Mouse (Mus musculus) embryonic facial prominence, embryonic 10.5 days (tissue): ENCODE measurements at regions not wholly inside any gene's neighbourhood (a gene's known extent, or its start where the extent isn't known, plus 50 kb on each side); places are given as distances from the start of the nearest gene placed in this dataset.

Experiments
- DNase-seq: peaks from one replicate; pipeline ENCODE4 v3.0.0-alpha.2; 2017; ENCODE audit warnings: low spot score
- H3K27ac ChIP-seq: fragments of 300-500 bp; sonication (generic); replicated peaks from 2 replicates; pipeline ENCODE4 v1.5.1; 2016; ENCODE audit warnings: mild to moderate bottlenecking
- H3K27me3 ChIP-seq: fragments of 300-500 bp; sonication (generic); replicated peaks from 2 replicates; pipeline ENCODE4 v1.6.1; 2016; ENCODE audit warnings: low read depth, mild to moderate bottlenecking; ENCODE audit not compliant: poor library complexity, severe bottlenecking
- H3K36me3 ChIP-seq: fragments of 300-500 bp; sonication (generic); replicated peaks from 2 replicates; pipeline ENCODE4 v1.6.1; 2016; ENCODE audit warnings: mild to moderate bottlenecking, moderate library complexity
- H3K4me1 ChIP-seq: fragments of 300-500 bp; sonication (generic); 2 replicates; pipeline ENCODE4 v1.6.1; 2016
- H3K4me3 ChIP-seq: fragments of 300-500 bp; sonication (generic); 2 replicates; pipeline ENCODE4 v1.5.1; 2016; ENCODE audit warnings: mild to moderate bottlenecking, moderate library complexity
- H3K9me3 ChIP-seq: fragments of 300-500 bp; sonication (generic); 2 replicates; pipeline ENCODE4 v1.6.1; 2016; ENCODE audit warnings: mild to moderate bottlenecking
- WGBS: fragments of 180-500 bp; shearing (Covaris S2); methylation state at CpG from one replicate; pipeline ENCODE4 v1.1.7; 2016; 5-methylcytosine and 5-hydroxymethylcytosine counted together

DNA sequence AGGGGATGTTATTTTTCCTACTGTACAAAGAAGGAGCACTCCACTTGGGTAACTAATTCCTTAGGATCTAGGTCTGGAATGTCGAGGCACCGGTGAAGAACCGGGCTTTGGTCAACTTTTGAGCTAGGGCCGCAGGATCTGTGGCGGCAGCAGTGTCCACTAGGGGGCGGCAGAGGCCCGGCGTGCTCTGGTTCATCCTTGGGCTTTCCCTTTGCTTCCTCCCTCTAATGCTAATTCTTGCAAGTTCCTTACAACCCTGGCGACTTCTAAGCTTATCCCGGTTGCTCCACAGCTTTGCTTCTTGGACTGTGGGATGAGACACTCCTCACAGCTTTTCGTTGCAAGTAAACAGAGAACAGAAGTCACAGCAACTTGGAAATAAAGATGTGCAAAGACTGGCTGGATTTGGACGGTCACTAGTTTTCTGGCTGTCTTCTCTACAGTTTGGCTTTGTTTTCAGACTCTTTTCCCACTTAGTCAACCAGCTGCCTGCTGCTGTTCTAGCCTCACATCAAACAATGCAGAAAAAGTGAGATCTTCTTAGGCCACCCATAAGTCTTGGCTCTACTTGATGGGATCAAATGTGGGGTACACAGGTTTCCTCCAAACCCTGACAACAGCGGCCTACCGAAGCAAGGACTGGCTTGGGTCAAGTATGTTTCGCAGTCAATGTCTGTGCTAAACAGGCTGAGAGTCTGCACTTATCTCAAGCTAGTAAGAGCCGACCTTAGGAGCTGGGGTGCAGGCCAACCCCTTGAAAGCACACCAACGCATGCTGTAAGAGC is 51.2 kb upstream of the Tmem72 start:
- Histone ChIP-seq H3K27me3 (no peaks in the 10 kb centered on the region), H3K4me1 (no peaks in the 10 kb centered on the region), H3K36me3 (no peaks in the 10 kb centered on the region), H3K9me3 (no peaks in the 10 kb centered on the region), H3K4me3 (no peak overlapping the region), H3K27ac (no peak overlapping the region)
- DNase-seq, result peak; percentile 89
- WGBS, result 39% methylated on average over 17 of the region's 17 CpGs

DNA sequence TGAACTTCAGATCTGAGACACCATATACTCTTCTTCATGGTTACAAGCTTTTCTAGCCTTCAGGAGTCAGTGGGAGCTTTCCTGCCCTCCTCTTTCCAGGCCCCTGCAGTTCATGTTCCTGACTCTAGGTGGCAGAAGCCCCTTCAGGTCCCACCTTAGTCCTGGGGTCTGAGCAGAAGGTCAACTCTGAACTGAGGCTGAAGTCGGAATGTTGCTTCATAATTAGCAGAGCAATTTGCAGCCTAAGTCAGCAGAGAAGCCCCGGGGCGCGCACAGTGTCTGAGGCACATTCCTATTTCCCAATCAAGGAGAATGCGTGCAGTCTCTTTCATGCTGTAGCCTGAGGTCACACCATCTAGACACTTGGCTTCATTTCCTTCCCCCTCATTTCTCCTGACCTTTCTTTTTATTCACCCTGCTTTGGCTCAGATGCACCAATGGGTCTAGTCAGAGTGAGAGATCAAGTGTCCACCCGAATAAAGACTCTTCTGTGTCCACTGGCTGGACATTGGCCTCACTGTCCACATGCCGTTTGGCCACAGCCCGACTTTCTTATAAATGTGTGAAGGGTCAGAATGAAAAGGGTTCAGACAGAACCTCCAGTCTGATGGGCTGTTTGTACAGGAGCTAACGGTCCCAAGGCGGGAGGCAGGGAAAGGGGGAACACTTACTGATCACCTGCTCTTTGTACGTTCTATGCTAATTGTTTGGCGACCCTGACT is 58.4 kb upstream of the Tmem72 start:
- WGBS, result 40% methylated on average over 12 of the region's 12 CpGs
- DNase-seq, result peak; percentile 78
- Histone ChIP-seq H3K4me1 (peaks cover 15% of the 10 kb centered on the region; the same call in 1 of the 2 replicates), H3K4me3 (no peak overlapping the region), H3K9me3 (no peaks in the 10 kb centered on the region), H3K27ac (no peak overlapping the region; the same call in 1 of the 2 replicates), H3K36me3 (no peaks in the 10 kb centered on the region), H3K27me3 (no peaks in the 10 kb centered on the region)

DNA sequence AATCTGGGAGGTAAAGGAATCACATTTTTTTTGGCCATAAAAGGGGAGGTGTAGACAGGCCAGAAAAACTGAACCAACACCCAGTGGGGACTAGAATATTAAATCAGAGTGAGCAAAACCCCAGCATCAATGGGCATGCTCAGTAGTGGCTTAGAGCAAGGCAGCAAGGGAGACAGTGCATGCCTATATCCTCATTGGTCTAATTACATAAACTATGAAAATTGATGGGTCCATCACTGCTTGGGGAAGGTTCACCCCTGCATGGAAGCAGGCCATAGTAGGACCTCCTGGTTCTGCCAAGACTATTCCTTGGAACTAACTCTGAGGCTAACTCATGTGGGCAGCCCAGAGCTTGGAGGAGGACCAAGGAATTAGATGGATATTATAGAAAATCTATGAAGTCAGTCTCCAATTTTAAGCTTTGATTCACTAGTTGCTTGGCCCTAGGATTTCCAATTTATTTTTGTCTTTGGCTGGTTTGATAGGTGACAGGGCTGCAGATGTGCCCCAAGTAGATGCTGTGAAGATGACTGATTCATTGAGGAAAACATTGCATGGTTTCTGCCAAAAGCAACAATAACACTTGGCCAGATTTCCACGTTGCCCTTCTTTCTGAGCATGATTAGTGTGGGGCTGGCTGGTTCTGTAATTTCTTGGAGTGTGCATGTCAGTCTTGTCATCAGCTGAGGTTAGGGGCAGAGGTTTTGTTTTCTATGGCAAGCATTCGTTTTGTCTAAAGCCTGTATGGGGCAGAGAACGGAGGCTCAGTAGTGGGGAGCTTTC is 70.0 kb upstream of the Tmem72 start:
- Histone ChIP-seq H3K4me3 (no peak overlapping the region), H3K9me3 (0 out of 2 replicates have a peak, but pooled peaks cover 3% of the 10 kb centered on the region), H3K27ac (no peak overlapping the region), H3K27me3 (no peaks in the 10 kb centered on the region), H3K36me3 (no peaks in the 10 kb centered on the region), H3K4me1 (no peaks in the 10 kb centered on the region)
- DNase-seq, result no peak
- 65% methylated on average over 3 of the region's 3 CpGs for WGBS

DNA sequence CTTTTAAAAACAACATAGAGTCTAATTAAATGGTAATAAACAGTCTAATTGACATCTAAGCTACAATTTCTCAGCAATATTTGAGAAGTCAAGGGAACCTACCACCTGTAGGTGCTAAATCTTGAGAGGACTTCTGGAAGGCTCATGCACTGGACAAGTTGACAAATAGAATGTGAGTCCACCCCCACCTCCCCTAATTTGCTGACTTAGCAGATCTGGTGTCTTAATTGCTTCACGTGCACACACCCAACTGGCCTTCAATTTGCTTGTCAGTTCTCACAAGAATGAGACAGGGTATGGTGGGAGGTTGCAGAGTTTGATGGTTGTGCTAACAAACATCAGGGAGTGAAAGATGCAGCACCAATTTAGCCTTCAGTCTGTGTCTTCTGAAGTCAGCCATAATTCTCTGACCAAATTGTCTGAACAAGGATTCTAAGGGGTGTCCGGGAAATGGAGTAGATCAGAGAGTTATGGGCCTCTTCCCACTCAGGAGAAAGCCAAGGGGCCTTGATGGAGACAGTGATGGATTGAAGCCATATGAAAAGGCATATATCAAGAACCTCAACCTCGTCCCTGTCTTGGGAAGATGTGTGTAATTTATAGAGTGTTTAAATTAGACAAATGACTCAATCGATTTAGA is 76.7 kb upstream of the Tmem72 start:
- H3K36me3 ChIP-seq, result no peaks in the 10 kb centered on the region
- H3K9me3 ChIP-seq, result no peaks in the 10 kb centered on the region
- no peak overlapping the region for H3K27ac ChIP-seq
- no peaks in the 10 kb centered on the region for H3K27me3 ChIP-seq
- H3K4me1 ChIP-seq, result peaks cover 25% of the 10 kb centered on the region
- WGBS, result 79% methylated on average over 4 of the region's 4 CpGs
- no peak overlapping the region for H3K4me3 ChIP-seq
- no peak for DNase-seq

DNA sequence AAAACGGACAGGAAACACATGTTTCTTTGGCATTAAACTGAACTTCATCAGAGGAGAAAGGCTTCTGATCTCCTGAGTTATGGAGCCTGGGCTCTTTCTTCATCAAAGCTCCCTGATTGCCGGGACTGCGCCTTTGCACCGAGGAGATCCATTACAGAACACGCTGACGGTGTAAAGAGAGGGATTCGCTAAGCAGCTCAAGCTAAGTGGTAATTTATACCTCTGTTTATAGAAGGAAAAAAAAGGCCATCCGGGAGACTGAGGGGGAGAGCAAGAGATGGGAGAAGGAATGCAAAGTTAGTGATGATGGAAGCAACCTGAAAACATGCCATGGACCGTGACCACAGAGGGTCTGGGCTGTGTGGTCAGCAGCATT is 77.2 kb upstream of the Tmem72 start:
- peaks cover 25% of the 10 kb centered on the region for H3K4me1 ChIP-seq
- DNase-seq, result no peak
- H3K27ac ChIP-seq, result no peak overlapping the region
- H3K4me3 ChIP-seq, result no peak overlapping the region
- 69% methylated on average over 9 of the region's 9 CpGs for WGBS
- no peaks in the 10 kb centered on the region for H3K36me3 ChIP-seq
- H3K27me3 ChIP-seq, result no peaks in the 10 kb centered on the region
- 0 out of 2 replicates have a peak, but pooled peaks cover 3% of the 10 kb centered on the region for H3K9me3 ChIP-seq

DNA sequence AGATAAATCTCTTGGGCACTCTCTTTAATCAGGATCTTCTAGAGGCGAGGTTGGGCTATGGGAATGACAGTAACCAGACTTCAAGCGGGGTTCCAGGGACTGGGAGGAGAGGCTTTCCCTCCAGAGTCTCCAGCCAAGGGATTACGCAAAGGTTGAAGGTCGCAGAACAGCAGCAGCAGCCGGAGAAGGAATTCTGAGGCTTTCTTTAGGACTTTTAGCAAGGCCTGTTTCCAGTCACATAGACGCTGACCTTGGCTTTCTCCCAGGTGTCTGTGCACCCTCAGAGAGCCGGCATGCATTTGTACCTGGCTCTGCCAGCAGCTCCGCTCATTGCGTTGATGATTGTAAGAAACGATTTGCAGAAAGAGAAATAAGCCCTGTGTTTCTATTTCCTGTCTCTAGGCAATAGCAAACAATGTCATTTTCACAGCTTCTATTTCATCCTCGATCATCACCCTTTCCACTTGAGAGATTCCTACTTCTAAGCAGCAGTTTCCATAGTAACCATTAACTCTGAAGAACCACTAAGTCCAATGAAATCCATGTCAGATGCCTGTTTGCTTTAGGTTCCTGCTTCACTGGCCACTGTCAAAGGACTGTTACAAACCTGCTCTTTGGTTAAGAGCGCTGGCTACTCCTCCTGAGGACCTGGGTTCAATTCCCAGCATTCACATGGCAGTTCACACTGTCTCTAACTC is 104.7 kb upstream of the Tmem72 start:
- Histone ChIP-seq H3K9me3 (no peaks in the 10 kb centered on the region), H3K4me1 (peaks cover 19% of the 10 kb centered on the region), H3K27ac (no peak overlapping the region; the same call in 1 of the 2 replicates), H3K27me3 (no peaks in the 10 kb centered on the region), H3K4me3 (no peak overlapping the region), H3K36me3 (no peaks in the 10 kb centered on the region)
- 61% methylated on average over 12 of the region's 12 CpGs for WGBS
- DNase-seq, result no peak

DNA sequence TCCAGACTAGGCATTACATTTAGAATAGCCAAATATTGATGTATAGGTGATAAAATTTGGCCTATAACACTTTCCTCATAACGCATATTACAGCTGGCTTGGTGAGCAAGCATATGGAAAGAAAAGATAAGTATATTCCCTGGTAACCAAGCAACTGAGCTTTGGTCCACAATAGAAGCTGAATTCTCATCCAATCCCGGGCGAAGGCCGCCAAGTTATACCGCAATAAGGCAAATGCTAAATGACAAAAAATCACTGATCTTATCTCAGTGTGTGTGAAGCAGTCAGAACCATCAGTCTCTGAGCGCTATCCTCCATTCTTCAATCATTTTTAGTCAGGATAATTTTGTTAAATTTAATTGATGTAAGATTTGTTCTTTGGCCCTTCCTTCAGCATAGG is 105.9 kb upstream of the Tmem72 start:
- Histone ChIP-seq H3K4me1 (peaks cover 19% of the 10 kb centered on the region), H3K27me3 (no peaks in the 10 kb centered on the region), H3K36me3 (no peaks in the 10 kb centered on the region), H3K9me3 (no peaks in the 10 kb centered on the region), H3K27ac (no peak overlapping the region), H3K4me3 (no peak overlapping the region)
- DNase-seq, result no peak
- 93% methylated on average over 6 of the region's 6 CpGs for WGBS

DNA sequence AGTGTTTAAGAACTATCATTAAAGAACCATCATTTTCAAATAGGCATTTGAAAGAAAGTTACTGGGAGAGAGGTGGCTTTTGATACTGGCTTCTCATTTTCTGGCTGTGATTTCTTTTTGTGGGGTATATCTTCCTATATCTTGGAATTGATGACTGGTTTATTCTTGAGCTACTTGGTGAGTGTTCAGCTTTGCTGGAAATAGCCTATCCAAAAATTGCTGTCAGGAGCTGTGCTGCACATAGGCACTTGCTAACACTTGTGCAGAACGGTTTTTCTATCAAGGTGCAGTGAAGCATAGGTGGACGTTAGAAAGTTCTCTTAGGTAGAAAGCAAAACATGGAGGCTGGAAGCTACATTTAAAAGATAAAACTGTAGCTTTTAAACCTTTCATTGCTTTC is 108.9 kb upstream of the Tmem72 start:
- DNase-seq, result no peak
- Histone ChIP-seq H3K4me3 (no peak overlapping the region), H3K36me3 (no peaks in the 10 kb centered on the region), H3K9me3 (no peaks in the 10 kb centered on the region), H3K27me3 (no peaks in the 10 kb centered on the region), H3K4me1 (peaks cover 8% of the 10 kb centered on the region), H3K27ac (no peak overlapping the region)
- WGBS, result 82% methylated on average over 2 of the region's 2 CpGs

DNA sequence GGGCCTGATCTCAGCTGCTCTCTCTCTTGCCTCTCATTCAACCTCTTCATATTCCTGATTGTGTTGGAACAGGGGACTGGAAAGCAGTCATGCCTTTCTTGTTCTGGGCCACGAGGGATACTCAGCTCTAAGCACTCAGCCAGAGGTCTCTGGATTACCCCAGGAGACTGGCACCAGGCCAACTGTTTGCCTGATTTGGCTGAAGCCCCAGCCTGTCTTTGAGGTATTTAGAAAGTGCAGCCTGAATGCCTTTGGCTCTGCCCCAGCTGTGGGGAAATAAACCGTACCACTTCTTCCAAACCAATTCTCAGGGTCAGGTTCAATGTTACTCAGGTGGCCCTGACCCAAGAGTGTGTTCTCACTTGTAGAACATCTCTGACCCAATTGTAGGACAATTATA is 112.6 kb upstream of the Tmem72 start:
- H3K27me3 ChIP-seq, result no peaks in the 10 kb centered on the region
- no peak overlapping the region for H3K27ac ChIP-seq
- no peak for DNase-seq
- no peaks in the 10 kb centered on the region for H3K36me3 ChIP-seq
- no peak overlapping the region for H3K4me3 ChIP-seq
- no peaks in the 10 kb centered on the region for H3K4me1 ChIP-seq
- H3K9me3 ChIP-seq, result no peaks in the 10 kb centered on the region
- WGBS, result 79% methylated on average over 2 of the region's 2 CpGs

DNA sequence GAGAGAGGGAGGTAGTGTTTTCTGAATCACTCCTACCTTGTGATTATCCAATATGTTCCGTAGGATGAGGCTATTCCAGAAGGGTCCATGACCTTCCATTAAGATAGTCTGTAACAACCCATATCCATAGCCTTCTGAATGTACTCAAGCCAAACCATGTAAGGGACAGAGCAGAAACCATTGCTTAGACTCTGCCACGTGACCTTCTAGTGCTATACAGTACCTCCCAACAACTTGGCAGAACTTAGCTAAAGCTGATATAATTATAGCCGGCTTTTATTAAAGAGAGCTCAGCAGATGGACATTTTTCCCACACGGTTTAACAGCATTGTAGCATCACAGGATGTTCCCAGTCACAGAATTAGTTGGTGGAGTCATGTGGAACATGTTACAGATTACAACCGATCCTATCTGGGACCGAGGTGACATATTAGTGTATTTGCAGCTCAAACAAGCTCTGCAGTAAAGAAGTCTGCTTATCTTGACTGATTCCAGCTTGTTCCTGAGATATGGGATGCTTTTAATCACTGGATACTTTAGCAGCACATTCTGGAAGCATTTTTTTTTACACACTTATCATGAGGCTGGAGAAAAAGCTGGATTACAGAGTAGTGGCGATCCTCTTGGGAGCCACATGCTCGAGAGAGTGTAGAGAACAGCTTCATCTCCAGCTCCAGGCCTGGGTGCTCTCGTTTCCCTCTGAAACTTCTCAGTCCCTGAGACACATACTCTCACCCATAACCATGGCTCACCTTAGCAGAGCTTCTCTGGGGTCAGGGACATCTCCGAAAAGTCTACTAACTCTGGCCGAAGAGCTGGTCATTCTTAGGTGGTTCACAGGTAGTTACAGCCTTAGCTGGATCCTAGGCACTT is 129.5 kb upstream of the Tmem72 start:
- no peak for DNase-seq
- Histone ChIP-seq H3K27ac (no peak overlapping the region), H3K4me1 (no peaks in the 10 kb centered on the region), H3K4me3 (no peak overlapping the region), H3K9me3 (no peaks in the 10 kb centered on the region), H3K27me3 (no peaks in the 10 kb centered on the region), H3K36me3 (no peaks in the 10 kb centered on the region)
- WGBS, result 87% methylated on average over 11 of the region's 11 CpGs

DNA sequence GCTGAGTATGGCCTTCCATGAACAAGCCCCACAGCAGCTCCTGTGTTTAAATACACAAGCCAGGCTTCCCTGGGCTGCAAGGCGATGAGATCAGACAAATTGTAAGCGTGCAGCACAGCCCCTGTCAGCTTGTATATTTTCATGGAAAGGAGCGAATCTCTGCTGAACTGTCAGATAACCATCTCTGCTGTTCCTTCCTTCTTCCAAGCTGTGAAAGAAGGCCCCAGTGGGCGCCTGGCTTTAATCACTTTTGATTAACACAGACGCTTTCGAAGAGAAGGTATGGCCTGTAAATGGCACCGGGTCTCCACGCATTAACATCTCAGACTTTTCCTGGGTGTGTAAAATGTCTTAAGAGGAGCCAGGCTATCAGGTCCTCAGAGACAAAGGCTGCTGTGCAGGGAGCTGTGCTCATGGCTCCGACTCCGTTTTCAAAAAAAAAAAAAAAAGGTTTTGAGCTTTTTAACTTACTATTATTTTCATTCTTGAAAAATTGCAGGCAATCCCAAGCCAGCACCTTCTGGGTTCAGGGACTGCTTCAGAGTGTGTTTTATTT is 131.9 kb upstream of the Tmem72 start:
- no peaks in the 10 kb centered on the region for H3K9me3 ChIP-seq
- H3K27ac ChIP-seq, result no peak overlapping the region
- peak; percentile 37 for DNase-seq
- no peaks in the 10 kb centered on the region for H3K4me1 ChIP-seq
- WGBS, result 63% methylated on average over 10 of the region's 10 CpGs
- H3K4me3 ChIP-seq, result no peak overlapping the region
- no peaks in the 10 kb centered on the region for H3K27me3 ChIP-seq
- H3K36me3 ChIP-seq, result no peaks in the 10 kb centered on the region
